In genomic region chr14:104464841-104465240, GRCm38 (mm10) we compare ENCODE assay signal across 16 mouse cellular contexts. TPM values are rescaled to one million over a fixed set of nuclear protein-coding genes. Genes with fewer than 3 reads are reported as not detected.
DNase-seq lines count a peak whose midpoint lies in the region; ATAC-seq and TF ChIP-seq lines count a peak whose summit lies in the region.
"Had no signal": no experiment of that assay in that cellular context is flagged by ENCODE, and none has a peak within 500 bp of the region (broad histone marks: within the 10 kb centered on the region; RNA-seq: fewer than 3 reads in every experiment).

No protein-coding gene starts in this region.

- H3K27me3 ChIP-seq in embryonic facial prominence, embryonic 10.5 days (replicated peaks; ENCODE audit: low read depth, poor library complexity, severe bottlenecking), result peaks cover 100% of the 10 kb centered on the region
- H3K27me3 ChIP-seq in hindbrain, embryonic 12.5 days, result peaks cover 74% of the 10 kb centered on the region
- peaks cover 87% of the 10 kb centered on the region for H3K27me3 ChIP-seq in midbrain, embryonic 11.5 days (ENCODE audit: control insufficient read depth, insufficient read depth, low read length)
- H3K27me3 ChIP-seq in neural tube, embryonic 12.5 days (replicated peaks), result peaks cover 69% of the 10 kb centered on the region
- H3K27me3 ChIP-seq in thymus, adult 2 months (ENCODE audit: control insufficient read depth, insufficient read depth, low read length), result peaks cover 27% of the 10 kb centered on the region

- 3% methylated on average over 5 of the region's 5 CpGs for WGBS in embryonic facial prominence, embryonic 10.5 days
- WGBS in hindbrain, embryonic 12.5 days, result 3% methylated on average over 5 of the region's 5 CpGs
- WGBS in midbrain, embryonic 11.5 days, result 4% methylated on average over 5 of the region's 5 CpGs
- WGBS in neural tube, embryonic 12.5 days, result 2% methylated on average over 5 of the region's 5 CpGs
- WGBS in thymus, adult 2 months, result 13% methylated on average over 5 of the region's 5 CpGs

- H3K4me2 ChIP-seq in hindbrain, embryonic 12.5 days (replicated peaks), result peak overlapping the region; percentile 82
- no peak overlapping the region for H3K4me2 ChIP-seq in midbrain, embryonic 11.5 days
- peak overlapping the region; percentile 73 for H3K4me2 ChIP-seq in neural tube, embryonic 12.5 days (replicated peaks)

- peak; percentile 28 for DNase-seq in embryonic facial prominence, embryonic 10.5 days (ENCODE audit: low spot score)
- peak; percentile 94 for DNase-seq in midbrain, embryonic 11.5 days (ENCODE audit: low spot score, missing footprints)
- DNase-seq in gastrocnemius, adult 18-20 months (ENCODE audit: low spot score), result no peak
- no peak for DNase-seq in thymus, adult 2 months
- DNase-seq in cerebellum, adult 11 months, result no peak
- DNase-seq: adrenal gland, postnatal 36 days; right cerebral cortex, postnatal 14 days had no signal

- no peak overlapping the region for H3K4me3 ChIP-seq in embryonic facial prominence, embryonic 10.5 days
- H3K4me3 ChIP-seq in hindbrain, embryonic 12.5 days, result peak overlapping the region; percentile 69
- no peak overlapping the region for H3K4me3 ChIP-seq in midbrain, embryonic 11.5 days (ENCODE audit: low read depth, low read length)
- H3K4me3 ChIP-seq in neural tube, embryonic 12.5 days, result peak overlapping the region; percentile 63
- no peak overlapping the region for H3K4me3 ChIP-seq in thymus, adult 2 months (ENCODE audit: control insufficient read depth, insufficient read depth, low read length)
- H3K4me3 ChIP-seq: layer of hippocampus, adult 2 months had no signal

- TF ChIP-seq POLR2A in thymus, adult 2 months (IDR thresholded peaks at IDR 0.05; ENCODE audit: control insufficient read depth, extremely low read depth, insufficient read depth, low read length, poor library complexity), result no peak

- no peak for TF ChIP-seq CTCF in thymus, adult 2 months (IDR thresholded peaks at IDR 0.05; ENCODE audit: borderline replicate concordance, control insufficient read depth, extremely low read depth, insufficient read depth, low read length, poor library complexity)

- 0 out of 2 replicates have a peak overlapping the region, but pooled peaks have one; percentile 44 for H3K9ac ChIP-seq in hindbrain, embryonic 12.5 days
- no peak overlapping the region for H3K9ac ChIP-seq in midbrain, embryonic 11.5 days (ENCODE audit: low read length)
- H3K9ac ChIP-seq in neural tube, embryonic 12.5 days, result peak overlapping the region; percentile 67
- H3K9ac ChIP-seq: kidney, embryonic 15.5 days had no signal

- H3K36me3 ChIP-seq in embryonic facial prominence, embryonic 10.5 days (replicated peaks), result no peaks in the 10 kb centered on the region
- no peaks in the 10 kb centered on the region for H3K36me3 ChIP-seq in hindbrain, embryonic 12.5 days
- H3K36me3 ChIP-seq in midbrain, embryonic 11.5 days (ENCODE audit: control insufficient read depth, insufficient read depth, low read length), result no peaks in the 10 kb centered on the region
- no peaks in the 10 kb centered on the region for H3K36me3 ChIP-seq in neural tube, embryonic 12.5 days
- H3K36me3 ChIP-seq in thymus, adult 2 months (ENCODE audit: control insufficient read depth, insufficient read depth, low read length), result no peaks in the 10 kb centered on the region
- H3K36me3 ChIP-seq: embryonic facial prominence, embryonic 13.5 days; kidney, embryonic 15.5 days had no signal

- no peak overlapping the region for H3K27ac ChIP-seq in embryonic facial prominence, embryonic 10.5 days (replicated peaks)
- H3K27ac ChIP-seq in hindbrain, embryonic 12.5 days, result peak overlapping the region; percentile 46; the same call in 1 of the 2 replicates
- no peak overlapping the region for H3K27ac ChIP-seq in midbrain, embryonic 11.5 days (ENCODE audit: low read depth, low read length)
- H3K27ac ChIP-seq in neural tube, embryonic 12.5 days, result 0 out of 2 replicates have a peak overlapping the region, but pooled peaks have one; percentile 6
- H3K27ac ChIP-seq in thymus, adult 2 months (ENCODE audit: control insufficient read depth, insufficient read depth, low read length), result no peak overlapping the region
- H3K27ac ChIP-seq: embryonic facial prominence, embryonic 13.5 days; kidney, embryonic 15.5 days; layer of hippocampus, adult 2 months had no signal

- no peaks in the 10 kb centered on the region for H3K9me3 ChIP-seq in embryonic facial prominence, embryonic 10.5 days
- H3K9me3 ChIP-seq in hindbrain, embryonic 12.5 days (replicated peaks), result no peaks in the 10 kb centered on the region
- no peaks in the 10 kb centered on the region for H3K9me3 ChIP-seq in midbrain, embryonic 11.5 days (ENCODE audit: control insufficient read depth, low read length)
- no peaks in the 10 kb centered on the region for H3K9me3 ChIP-seq in neural tube, embryonic 12.5 days
- H3K9me3 ChIP-seq: embryonic facial prominence, embryonic 13.5 days; kidney, embryonic 15.5 days had no signal

- no peak for ATAC-seq in hindbrain, embryonic 12.5 days (ENCODE audit: low FRiP score)
- ATAC-seq in midbrain, embryonic 11.5 days (ENCODE audit: low FRiP score), result no peak
- ATAC-seq in neural tube, embryonic 12.5 days (ENCODE audit: low FRiP score, low read depth), result no peak
- ATAC-seq: CD4-positive, CD25-positive, alpha-beta regulatory T cell, adult 4 months; inflammation-experienced regulatory T-cells, adult 6 months had no signal

- peaks cover 27% of the 10 kb centered on the region for H3K4me1 ChIP-seq in embryonic facial prominence, embryonic 10.5 days
- H3K4me1 ChIP-seq in hindbrain, embryonic 12.5 days, result peaks cover 30% of the 10 kb centered on the region
- H3K4me1 ChIP-seq in midbrain, embryonic 11.5 days (ENCODE audit: control insufficient read depth, insufficient read depth, low read length), result peaks cover 14% of the 10 kb centered on the region
- peaks cover 22% of the 10 kb centered on the region for H3K4me1 ChIP-seq in neural tube, embryonic 12.5 days
- H3K4me1 ChIP-seq in thymus, adult 2 months (replicated peaks; ENCODE audit: control insufficient read depth, insufficient read depth, low read length), result peaks cover 18% of the 10 kb centered on the region

RNA-seq across cellular contexts. Expression of gene Pou4f1, which starts 3.0 kb away (rescaled TPM):
- 24.9 and 25.4 TPM in 2 replicates for polyA plus RNA-seq in embryonic facial prominence, embryonic 10.5 days (2016; fragmentation: Nextera tagmentation; extraction: Ambion mirVana)
- polyA plus RNA-seq in hindbrain, embryonic 12.5 days (2016; fragmentation: Nextera tagmentation; extraction: Ambion mirVana), result 53.0 and 67.1 TPM in 2 replicates
- 46.9 and 56.1 TPM in 2 replicates for polyA plus RNA-seq in midbrain, embryonic 11.5 days (2014; fragmentation: Nextera tagmentation; extraction: Ambion mirVana)
- polyA plus RNA-seq in neural tube, embryonic 12.5 days (2016; fragmentation: Nextera tagmentation; extraction: Ambion mirVana), result 116 and 145 TPM in 2 replicates
- 1 to 10 TPM; 1.3 to 1.4 TPM for total RNA-seq in gastrocnemius, adult 18-20 months (2021)
- 0.14 and 0.19 TPM in 2 replicates for polyA plus RNA-seq in thymus, adult 2 months (2012; rRNA removed)
- total RNA-seq: layer of hippocampus, adult 2 months; left cerebral cortex, adult 18-20 months had no signal
- polyA plus RNA-seq: liver, embryonic 16.5 days had no signal

RNA-seq across cellular contexts. Expression of gene Rnf219, which starts 57.6 kb away (rescaled TPM):
- 52.5 and 60.3 TPM in 2 replicates for polyA plus RNA-seq in embryonic facial prominence, embryonic 10.5 days (2016; fragmentation: Nextera tagmentation; extraction: Ambion mirVana)
- polyA plus RNA-seq in hindbrain, embryonic 12.5 days (2016; fragmentation: Nextera tagmentation; extraction: Ambion mirVana), result 34.9 and 35.9 TPM in 2 replicates
- polyA plus RNA-seq in midbrain, embryonic 11.5 days (2014; fragmentation: Nextera tagmentation; extraction: Ambion mirVana), result 36.3 and 42.8 TPM in 2 replicates
- polyA plus RNA-seq in neural tube, embryonic 12.5 days (2016; fragmentation: Nextera tagmentation; extraction: Ambion mirVana), result 36.8 and 37.1 TPM in 2 replicates
- total RNA-seq in gastrocnemius, adult 18-20 months (2021), result 1 to 10 TPM; 2.5 to 2.7 TPM
- polyA plus RNA-seq in thymus, adult 2 months (2012; rRNA removed), result 3.6 and 4.9 TPM in 2 replicates

Comparison
In these comparisons a context has a peak if more than half of its experiments do, and no peak if none do; other contexts are left out.
1. DNase-seq: peak in embryonic facial prominence, embryonic 10.5 days (single experiment) and midbrain, embryonic 11.5 days (single experiment); none in gastrocnemius, adult 18-20 months (single experiment), thymus, adult 2 months (single experiment) and cerebellum, adult 11 months (single experiment).
2. H3K27ac ChIP-seq: peak in hindbrain, embryonic 12.5 days (single experiment) and neural tube, embryonic 12.5 days (single experiment); none in embryonic facial prominence, embryonic 10.5 days (single experiment), midbrain, embryonic 11.5 days (single experiment) and thymus, adult 2 months (single experiment).
3. H3K4me3 ChIP-seq: peak in hindbrain, embryonic 12.5 days (single experiment) and neural tube, embryonic 12.5 days (single experiment); none in embryonic facial prominence, embryonic 10.5 days (single experiment), midbrain, embryonic 11.5 days (single experiment) and thymus, adult 2 months (single experiment).
4. RNA of gene Pou4f1, which starts 3.0 kb away (polyA plus RNA-seq): 116 to 145 TPM in neural tube, embryonic 12.5 days, 53.0 to 67.1 TPM in hindbrain, embryonic 12.5 days, 46.9 to 56.1 TPM in midbrain, embryonic 11.5 days and 24.9 to 25.4 TPM in embryonic facial prominence, embryonic 10.5 days; 0.14 to 0.19 TPM in thymus, adult 2 months; every median in the first group is over 10 times any median in the second.